Mouse (Mus musculus) liver, embryonic 13.5 days (tissue): ENCODE results near the gene 2300003K06Rik. TPM values are rescaled to one million over a fixed set of nuclear protein-coding genes. Genes with fewer than 3 reads are reported as not detected.
"Not testable (repeated sequence)": the region's sequence is repeated elsewhere in the genome, so short reads cannot be mapped to it uniquely, and the experiment has no call there.

Experiments
- ATAC-seq: fragments of 200-750 bp; cut with Nextera tagmentation; 2 replicates; pipeline ENCODE4 v1.8.0; 2017; ENCODE audit warnings: low read depth, mild to moderate bottlenecking, moderate number of reproducible peaks, moderate library complexity
- DNase-seq: peaks from one replicate; pipeline ENCODE4 v3.0.0; 2022
- H3K27ac ChIP-seq: fragments of 300-500 bp; sonication (generic); 2 replicates; pipeline ENCODE4 v1.5.1; 2015; ENCODE audit warnings: moderate library complexity, mild to moderate bottlenecking, inconsistent platforms
- H3K27me3 ChIP-seq: fragments of 300-500 bp; sonication (generic); 2 replicates; pipeline ENCODE4 v1.6.1; 2015; ENCODE audit warnings: mild to moderate bottlenecking, inconsistent platforms
- H3K36me3 ChIP-seq: fragments of 300-500 bp; sonication (generic); 2 replicates; pipeline ENCODE4 v1.6.1; 2015; ENCODE audit warnings: mild to moderate bottlenecking, inconsistent platforms
- H3K4me1 ChIP-seq: fragments of 300-500 bp; sonication (generic); replicated peaks from 2 replicates; pipeline ENCODE4 v1.6.1; 2015; ENCODE audit warnings: inconsistent platforms
- H3K4me2 ChIP-seq: fragments of 300-500 bp; sonication (generic); 2 replicates; pipeline ENCODE4 v1.6.1; 2015; ENCODE audit warnings: inconsistent platforms, mild to moderate bottlenecking, moderate library complexity
- H3K4me3 ChIP-seq: fragments of 300-500 bp; sonication (generic); replicated peaks from 2 replicates; pipeline ENCODE4 v1.5.1; 2015; ENCODE audit warnings: mild to moderate bottlenecking, inconsistent platforms
- H3K9ac ChIP-seq: fragments of 300-500 bp; sonication (generic); 2 replicates; pipeline ENCODE4 v1.6.1; 2015; ENCODE audit warnings: mild to moderate bottlenecking, inconsistent platforms
- H3K9me3 ChIP-seq: fragments of 300-500 bp; sonication (generic); replicated peaks from 2 replicates; pipeline ENCODE4 v1.6.1; 2016; ENCODE audit warnings: inconsistent platforms
- WGBS: fragments of 180-500 bp; shearing (Covaris S2); methylation state at CpG from one replicate; pipeline ENCODE4 v1.1.7; 2015; ENCODE audit not compliant: insufficient replicate concordance; 5-methylcytosine and 5-hydroxymethylcytosine counted together
- polyA plus RNA-seq: library from polyadenylated mRNA; unstranded; fragments of >200 nt; fragmentation: Nextera tagmentation; extraction: Ambion mirVana; gene quantifications from 2 replicates; pipeline ENCODE4 v1.2.1, GENCODE M21; 2015

2300003K06Rik gene
- not detected in 2 replicates for polyA plus RNA-seq

- H3K36me3 ChIP-seq: no peaks in the 10 kb centered on the region
- DNase-seq (no peak), ATAC-seq (no peak)
- H3K9ac ChIP-seq: no peak within 1 kb of the TSS
- 0 out of 2 replicates have a peak, but pooled peaks cover 3% of the 10 kb centered on the region for H3K9me3 ChIP-seq
- no peak within 1 kb of the TSS for H3K27ac ChIP-seq
- H3K27me3 ChIP-seq: no peaks in the 10 kb centered on the region
- WGBS: 67% methylated on average over 1 of the region's 1 CpGs
- no peaks in the 10 kb centered on the region for H3K4me1 ChIP-seq
- H3K4me3 ChIP-seq: no peak within 1 kb of the TSS
- H3K4me2 ChIP-seq: no peak within 1 kb of the TSS
These were observed at the start of gene 2300003K06Rik for GRCm38 (mm10) chr11:99837966-99838365. Gene 2300003K06Rik, minus strand, starts transcription at chr11:99838066.

- WGBS: 29% methylated on average over 1 of the region's 1 CpGs
- H3K9ac ChIP-seq, DNase-seq, H3K27ac ChIP-seq, H3K9me3 ChIP-seq, H3K27me3 ChIP-seq, H3K36me3 ChIP-seq, ATAC-seq, H3K4me3 ChIP-seq, H3K4me1 ChIP-seq, H3K4me2 ChIP-seq: not testable (repeated sequence)
These were observed 41.0 kb upstream of the 2300003K06Rik start, which contains the start of gene Gm11567 for GRCm38 (mm10) chr11:99878887-99879286. Gene Gm11567, plus strand, starts transcription at chr11:99879187.

GRCm38 (mm10) chr11:99873089-99873488 lies 35.2 kb upstream of the 2300003K06Rik start, which contains the start of gene Krtap9-1:
Gene Krtap9-1, plus strand, starts transcription at chr11:99873389.
- not testable (repeated sequence) for ATAC-seq, H3K4me2 ChIP-seq, H3K27ac ChIP-seq, DNase-seq, H3K9ac ChIP-seq, H3K36me3 ChIP-seq, H3K4me1 ChIP-seq, H3K9me3 ChIP-seq, H3K4me3 ChIP-seq, H3K27me3 ChIP-seq
- WGBS: 55% methylated on average over 1 of the region's 1 CpGs

DNA sequence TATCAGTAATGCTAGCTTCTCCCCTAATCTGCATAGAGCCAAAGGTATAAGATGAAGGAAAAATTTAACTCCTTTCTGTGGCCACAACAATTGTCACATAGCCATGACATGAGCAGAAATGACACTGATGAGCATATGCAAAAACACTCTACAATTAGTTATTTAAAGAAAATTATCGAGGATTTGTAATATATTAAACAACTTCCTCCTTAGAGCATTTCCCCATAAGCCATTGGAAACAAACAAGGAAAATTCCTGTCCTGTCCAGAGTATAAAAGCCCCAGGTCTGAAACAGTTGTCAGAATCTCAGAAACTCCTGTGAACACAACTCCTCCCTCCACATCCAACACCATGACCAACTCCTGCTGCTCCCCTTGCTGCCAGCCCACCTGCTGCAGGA lies 26.3 kb upstream of the 2300003K06Rik start, which contains the start of gene Gm11559:
Gene Gm11559, plus strand, starts transcription at position 301 of the 400 bp plus-strand sequence.
- not testable (repeated sequence) for H3K4me1 ChIP-seq, H3K4me2 ChIP-seq, H3K27ac ChIP-seq, H3K9me3 ChIP-seq, H3K9ac ChIP-seq, H3K27me3 ChIP-seq, ATAC-seq, DNase-seq, H3K36me3 ChIP-seq, H3K4me3 ChIP-seq
- 29% methylated on average over 1 of the region's 1 CpGs for WGBS

- no peaks in the 10 kb centered on the region for H3K27me3 ChIP-seq
- H3K4me1 ChIP-seq: no peaks in the 10 kb centered on the region
- no peak overlapping the region for H3K27ac ChIP-seq
- H3K36me3 ChIP-seq: no peaks in the 10 kb centered on the region
- no peak overlapping the region for H3K4me2 ChIP-seq
- DNase-seq: no peak
- H3K9ac ChIP-seq: no peak overlapping the region
- no peak overlapping the region for H3K4me3 ChIP-seq
- no peak for ATAC-seq
- no peaks in the 10 kb centered on the region for H3K9me3 ChIP-seq
- 48% methylated on average over 2 of the region's 2 CpGs for WGBS
These were observed 20.9 kb upstream of the 2300003K06Rik start for GRCm38 (mm10) chr11:99858761-99859160.

DNA sequence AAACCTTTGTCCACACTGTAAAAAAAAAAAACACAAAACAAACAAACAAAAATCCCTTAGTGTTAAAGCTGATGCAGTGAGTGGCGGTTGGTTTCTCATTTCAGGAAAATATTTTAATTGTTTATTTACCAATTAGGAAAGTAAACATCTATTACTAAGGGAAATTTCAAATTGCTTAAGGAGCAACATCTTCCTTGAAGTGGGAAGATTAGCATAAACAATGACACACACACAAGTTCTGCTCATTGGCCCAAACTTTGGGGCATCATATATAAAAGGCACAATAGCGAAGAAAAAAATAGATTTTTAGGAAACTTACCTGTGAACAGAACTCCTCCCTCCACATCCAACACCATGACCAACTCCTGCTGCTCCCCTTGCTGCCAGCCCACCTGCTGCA lies 19.8 kb upstream of the 2300003K06Rik start, which contains the start of gene Gm11568:
Gene Gm11568, plus strand, starts transcription at position 301 of the 400 bp plus-strand sequence.
- Histone ChIP-seq H3K4me1 (no peaks in the 10 kb centered on the region), H3K4me3 (no peak within 1 kb of the TSS), H3K27me3 (no peaks in the 10 kb centered on the region), H3K9me3 (no peaks in the 10 kb centered on the region), H3K27ac (no peak within 1 kb of the TSS), H3K36me3 (no peaks in the 10 kb centered on the region), H3K9ac (no peak within 1 kb of the TSS), H3K4me2 (no peak within 1 kb of the TSS)
- DNase-seq: no peak
- ATAC-seq: no peak
- 55% methylated on average over 2 of the region's 2 CpGs for WGBS

DNA sequence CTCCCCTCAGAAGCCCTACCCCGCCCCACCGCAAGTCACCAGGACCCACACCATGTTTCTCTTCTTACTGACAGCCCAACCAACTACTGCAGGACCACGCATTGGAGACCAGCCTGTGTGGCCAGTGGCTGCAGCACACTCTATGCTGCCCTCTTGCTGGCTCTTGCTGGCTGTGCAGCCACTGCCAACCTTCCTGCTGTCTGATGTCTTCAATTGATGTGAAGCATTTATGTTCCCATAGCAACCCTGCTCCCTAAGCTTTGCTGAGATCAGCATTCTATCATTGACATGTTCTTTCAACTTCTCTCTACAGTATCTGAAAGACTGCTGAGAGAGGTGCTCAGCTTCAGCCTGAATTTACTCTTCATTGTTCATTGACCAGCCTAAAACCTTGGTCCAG lies 16.3 kb upstream of the 2300003K06Rik start:
- H3K4me1 ChIP-seq: no peaks in the 10 kb centered on the region
- H3K27ac ChIP-seq: no peak overlapping the region
- no peaks in the 10 kb centered on the region for H3K9me3 ChIP-seq
- H3K36me3 ChIP-seq: no peaks in the 10 kb centered on the region
- no peak for DNase-seq
- no peak overlapping the region for H3K4me2 ChIP-seq
- no peaks in the 10 kb centered on the region for H3K27me3 ChIP-seq
- WGBS: 51% methylated on average over 3 of the region's 3 CpGs
- H3K9ac ChIP-seq: no peak overlapping the region
- no peak overlapping the region for H3K4me3 ChIP-seq
- no peak for ATAC-seq

GRCm38 (mm10) chr11:99851508-99851907 lies 13.6 kb upstream of the 2300003K06Rik start, which contains the start of gene Krtap4-16:
Gene Krtap4-16, minus strand, starts transcription at chr11:99851608.
- H3K36me3 ChIP-seq: no peaks in the 10 kb centered on the region
- H3K9ac ChIP-seq: no peak within 1 kb of the TSS
- no peaks in the 10 kb centered on the region for H3K4me1 ChIP-seq
- H3K27ac ChIP-seq: no peak within 1 kb of the TSS
- no peaks in the 10 kb centered on the region for H3K9me3 ChIP-seq
- H3K4me3 ChIP-seq: no peak within 1 kb of the TSS
- no peak within 1 kb of the TSS for H3K4me2 ChIP-seq
- no peaks in the 10 kb centered on the region for H3K27me3 ChIP-seq
- ATAC-seq (no peak), DNase-seq (no peak)

DNA sequence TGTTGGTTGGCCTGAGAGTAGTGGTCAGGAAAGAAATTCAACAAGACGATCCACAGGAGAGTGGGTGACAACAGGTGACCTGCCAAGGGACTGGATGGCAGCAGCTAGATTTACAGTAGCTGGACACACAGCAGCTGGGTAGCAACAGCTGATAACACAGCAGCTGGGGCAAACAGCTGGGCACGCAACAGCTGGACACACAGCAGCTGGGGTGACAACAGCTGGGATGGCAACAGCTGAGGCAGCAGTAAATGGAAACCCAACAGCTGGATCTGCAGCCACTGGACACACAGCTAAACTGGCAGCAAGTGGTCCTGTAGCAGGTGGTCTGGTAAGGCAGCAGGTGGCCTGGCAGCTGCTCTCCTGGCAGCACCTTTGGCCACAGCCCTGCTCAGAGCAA lies 8.9 kb upstream of the 2300003K06Rik start:
- 57% methylated on average over 2 of the region's 2 CpGs for WGBS
- H3K4me3 ChIP-seq: no peak overlapping the region
- no peaks in the 10 kb centered on the region for H3K9me3 ChIP-seq
- no peaks in the 10 kb centered on the region for H3K4me1 ChIP-seq
- no peak overlapping the region for H3K9ac ChIP-seq
- DNase-seq (no peak), ATAC-seq (no peak)
- no peak overlapping the region for H3K27ac ChIP-seq
- H3K36me3 ChIP-seq: no peaks in the 10 kb centered on the region
- no peaks in the 10 kb centered on the region for H3K27me3 ChIP-seq
- H3K4me2 ChIP-seq: no peak overlapping the region

- DNase-seq (no peak), ATAC-seq (no peak)
- no peaks in the 10 kb centered on the region for H3K36me3 ChIP-seq
- no peak overlapping the region for H3K27ac ChIP-seq
- no peaks in the 10 kb centered on the region for H3K4me1 ChIP-seq
- H3K9ac ChIP-seq: no peak overlapping the region
- H3K9me3 ChIP-seq: 0 out of 2 replicates have a peak, but pooled peaks cover 3% of the 10 kb centered on the region
- 54% methylated on average over 1 of the region's 1 CpGs for WGBS
- no peaks in the 10 kb centered on the region for H3K27me3 ChIP-seq
- H3K4me3 ChIP-seq: no peak overlapping the region
- no peak overlapping the region for H3K4me2 ChIP-seq
These were observed 4.3 kb upstream of the 2300003K06Rik start for GRCm38 (mm10) chr11:99842185-99842584.

- H3K4me3 ChIP-seq, H3K27me3 ChIP-seq, ATAC-seq, H3K36me3 ChIP-seq, H3K9me3 ChIP-seq, DNase-seq, H3K9ac ChIP-seq, H3K4me2 ChIP-seq, H3K4me1 ChIP-seq, H3K27ac ChIP-seq: not testable (repeated sequence)
- WGBS: 59% methylated on average over 2 of the region's 2 CpGs
These were observed 22.3 kb downstream of the 2300003K06Rik start, which contains the start of gene Gm11564 for GRCm38 (mm10) chr11:99815566-99815965. Gene Gm11564, minus strand, starts transcription at chr11:99815666.

DNA sequence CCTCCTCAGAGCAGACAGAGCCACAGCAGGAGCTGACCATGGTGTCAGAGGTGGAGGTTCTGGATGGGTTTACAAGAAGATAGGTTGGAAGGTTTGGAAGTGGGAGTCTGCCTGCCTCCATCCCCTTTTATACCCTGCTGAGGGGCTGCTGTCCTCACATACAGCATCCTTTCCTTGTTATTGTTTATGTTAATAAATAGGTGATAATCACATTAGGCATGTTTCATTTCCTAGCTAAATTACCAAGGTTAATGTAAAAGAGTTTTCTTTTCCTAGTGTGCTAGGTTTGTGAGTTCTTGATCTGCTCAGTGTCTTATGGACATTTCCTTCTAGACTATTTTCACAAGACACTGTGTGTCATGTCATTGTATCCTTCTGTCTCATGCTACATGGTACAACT lies 28.1 kb downstream of the 2300003K06Rik start, which contains the start of gene Krtap4-13:
Gene Krtap4-13, minus strand, starts transcription at position 101 of the 400 bp plus-strand sequence.
- H3K9me3 ChIP-seq, H3K27me3 ChIP-seq, DNase-seq, H3K27ac ChIP-seq, H3K4me2 ChIP-seq, H3K4me3 ChIP-seq, H3K9ac ChIP-seq, H3K4me1 ChIP-seq, H3K36me3 ChIP-seq, ATAC-seq: not testable (repeated sequence)
